In the genomic region with DNA sequence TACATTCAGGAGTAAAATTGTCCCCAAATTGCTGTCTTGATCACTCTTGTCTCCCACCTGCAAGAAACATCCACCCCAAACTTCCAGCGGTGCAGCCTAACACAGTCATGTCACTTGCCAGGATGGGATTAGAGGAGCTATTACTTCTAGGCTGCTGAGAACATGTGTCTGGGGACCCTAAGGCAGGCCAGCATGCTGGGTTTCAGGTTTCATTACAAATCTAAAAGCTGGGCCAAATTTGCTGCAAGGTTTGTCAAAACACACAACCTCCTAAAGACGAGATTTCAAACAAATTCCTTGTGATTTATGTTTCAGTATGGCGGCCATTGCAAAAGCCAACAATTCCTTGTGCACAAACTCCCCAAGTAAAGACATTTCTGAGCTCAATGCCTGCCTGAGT, we compare ENCODE assay signal across 18 mouse cellular contexts. TPM values are rescaled to one million over a fixed set of nuclear protein-coding genes. Genes with fewer than 3 reads are reported as not detected.
A peak's percentile ranks its signal among the peaks of the same experiment; 100 is the strongest.
DNase-seq lines count a peak whose midpoint lies in the region; ATAC-seq lines count a peak whose summit lies in the region.
"Had no signal": no experiment of that assay in that cellular context is flagged by ENCODE, and none has a peak within 500 bp of the region (broad histone marks: within the 10 kb centered on the region; RNA-seq: fewer than 3 reads in every experiment).

No protein-coding gene starts in this region.

- no peaks in the 10 kb centered on the region for H3K9me3 ChIP-seq in kidney, embryonic 15.5 days (replicated peaks)
- H3K9me3 ChIP-seq in kidney, embryonic 14.5 days (ENCODE audit: control insufficient read depth, low read length) = no peaks in the 10 kb centered on the region
- no peaks in the 10 kb centered on the region for H3K9me3 ChIP-seq in limb, embryonic 10.5 days (replicated peaks)
- H3K9me3 ChIP-seq in stomach, embryonic 16.5 days (replicated peaks; ENCODE audit: control insufficient read depth, low read length) = no peaks in the 10 kb centered on the region
- H3K9me3 ChIP-seq: midbrain, embryonic 10.5 days had no signal

- no peaks in the 10 kb centered on the region for H3K27me3 ChIP-seq in kidney, embryonic 15.5 days
- no peaks in the 10 kb centered on the region for H3K27me3 ChIP-seq in kidney, embryonic 14.5 days (ENCODE audit: control insufficient read depth, insufficient read depth, low read length)
- H3K27me3 ChIP-seq in limb, embryonic 10.5 days (ENCODE audit: low read depth, poor library complexity, severe bottlenecking) = no peaks in the 10 kb centered on the region
- no peaks in the 10 kb centered on the region for H3K27me3 ChIP-seq in stomach, embryonic 16.5 days (ENCODE audit: control insufficient read depth, insufficient read depth, low read length)

- peaks cover 21% of the 10 kb centered on the region for H3K4me1 ChIP-seq in kidney, embryonic 15.5 days
- no peaks in the 10 kb centered on the region for H3K4me1 ChIP-seq in kidney, embryonic 14.5 days (ENCODE audit: control insufficient read depth, insufficient read depth, low read length)
- peaks cover 51% of the 10 kb centered on the region for H3K4me1 ChIP-seq in limb, embryonic 10.5 days
- peaks cover 15% of the 10 kb centered on the region for H3K4me1 ChIP-seq in stomach, embryonic 16.5 days (ENCODE audit: control insufficient read depth, insufficient read depth, low read length)

- H3K36me3 ChIP-seq in kidney, embryonic 15.5 days = no peaks in the 10 kb centered on the region
- no peaks in the 10 kb centered on the region for H3K36me3 ChIP-seq in kidney, embryonic 14.5 days (ENCODE audit: control insufficient read depth, insufficient read depth, low read length)
- H3K36me3 ChIP-seq in limb, embryonic 10.5 days = no peaks in the 10 kb centered on the region
- no peaks in the 10 kb centered on the region for H3K36me3 ChIP-seq in stomach, embryonic 16.5 days (ENCODE audit: control insufficient read depth, insufficient read depth, low read length)
- H3K36me3 ChIP-seq: midbrain, embryonic 10.5 days had no signal

- no peak overlapping the region for H3K4me3 ChIP-seq in kidney, embryonic 15.5 days (replicated peaks)
- no peak overlapping the region for H3K4me3 ChIP-seq in kidney, embryonic 14.5 days (ENCODE audit: low read length)
- H3K4me3 ChIP-seq in limb, embryonic 10.5 days = 0 out of 2 replicates have a peak overlapping the region, but pooled peaks have one; percentile 4
- no peak overlapping the region for H3K4me3 ChIP-seq in stomach, embryonic 16.5 days (replicated peaks; ENCODE audit: low read length)
- H3K4me3 ChIP-seq: midbrain, embryonic 10.5 days had no signal

- no peak for ATAC-seq in kidney, embryonic 15.5 days (replicated peaks; ENCODE audit: low FRiP score)
- no peak for ATAC-seq in kidney, embryonic 14.5 days (ENCODE audit: low FRiP score, low TSS enrichment)
- no peak for ATAC-seq in stomach, embryonic 16.5 days (ENCODE audit: insufficient read depth, low FRiP score)
- ATAC-seq: forebrain, postnatal 0 days had no signal

- peak; percentile 13 for DNase-seq in embryo, embryonic 9.5 days (ENCODE audit: extremely low spot score)
- DNase-seq in limb, embryonic 10.5 days (ENCODE audit: low spot score) = peak; percentile 41
- no peak for DNase-seq in cerebellum, adult 9-10 months
- DNase-seq in right cerebral cortex, adult 18-20 months = no peak
- DNase-seq: cerebellum, adult 11 months; cerebellum, postnatal 36 days; forebrain, postnatal 0 days; gastrocnemius, postnatal 10 days; kidney, adult 8-10 months; lung, postnatal 14 days; thymus, postnatal 25 days had no signal

- no peak overlapping the region for H3K9ac ChIP-seq in kidney, embryonic 15.5 days
- no peak overlapping the region for H3K9ac ChIP-seq in kidney, embryonic 14.5 days (ENCODE audit: low read depth, low read length)
- no peak overlapping the region for H3K9ac ChIP-seq in stomach, embryonic 16.5 days (ENCODE audit: low read length)
- H3K9ac ChIP-seq: forebrain, postnatal 0 days; hindbrain, embryonic 14.5 days; liver, embryonic 14.5 days had no signal

- H3K4me2 ChIP-seq in kidney, embryonic 15.5 days = no peak overlapping the region
- no peak overlapping the region for H3K4me2 ChIP-seq in kidney, embryonic 14.5 days (replicated peaks; ENCODE audit: low read depth, low read length)
- no peak overlapping the region for H3K4me2 ChIP-seq in stomach, embryonic 16.5 days (ENCODE audit: low read depth, low read length)
- H3K4me2 ChIP-seq: hindbrain, embryonic 14.5 days had no signal

- H3K27ac ChIP-seq in kidney, embryonic 15.5 days = peak overlapping the region; percentile 43
- no peak overlapping the region for H3K27ac ChIP-seq in kidney, embryonic 14.5 days (ENCODE audit: low read depth, low read length)
- peak overlapping the region; percentile 81 for H3K27ac ChIP-seq in limb, embryonic 10.5 days
- H3K27ac ChIP-seq in stomach, embryonic 16.5 days (ENCODE audit: low read length) = peak overlapping the region; percentile 65; the same call in 1 of the 2 replicates
- H3K27ac ChIP-seq: hindbrain, embryonic 14.5 days; liver, embryonic 14.5 days; midbrain, embryonic 10.5 days had no signal

- WGBS in kidney, embryonic 15.5 days = 18% methylated on average over 3 of the region's 3 CpGs
- WGBS in kidney, embryonic 14.5 days = 20% methylated on average over 3 of the region's 3 CpGs
- WGBS in limb, embryonic 10.5 days = 9% methylated on average over 3 of the region's 3 CpGs
- WGBS in stomach, embryonic 16.5 days = 16% methylated on average over 3 of the region's 3 CpGs

RNA-seq across cellular contexts. Expression of gene Ldb2, which starts 1.6 kb away (rescaled TPM):
- 80.4 and 89.7 TPM in 2 replicates for polyA plus RNA-seq in kidney, embryonic 15.5 days (2015; fragmentation: Nextera tagmentation; extraction: Ambion mirVana)
- 70.5 and 89.3 TPM in 2 replicates for polyA plus RNA-seq in kidney, embryonic 14.5 days (2014; fragmentation: Nextera tagmentation; extraction: Ambion mirVana)
- 29.2 and 48.7 TPM in 2 replicates for polyA plus RNA-seq in limb, embryonic 10.5 days (2016; fragmentation: Nextera tagmentation; extraction: Ambion mirVana)
- polyA plus RNA-seq in stomach, embryonic 16.5 days (2015; fragmentation: Nextera tagmentation; extraction: Ambion mirVana) = 38.5 and 44.1 TPM in 2 replicates
- polyA plus RNA-seq: C2C12 had no signal

Comparison
In these comparisons a context has a peak if more than half of its experiments do, and no peak if none do; other contexts are left out.
1. DNase-seq: peak in embryo, embryonic 9.5 days (single experiment) and limb, embryonic 10.5 days (single experiment); none in cerebellum, adult 9-10 months (single experiment) and right cerebral cortex, adult 18-20 months (single experiment).